Mouse (Mus musculus): Measurements from ENCODE around the gene Pgm5. TPM values are rescaled to one million over a fixed set of nuclear protein-coding genes. Genes with fewer than 3 reads are reported as not detected.
"Not testable (repeated sequence)": the region's sequence is repeated elsewhere in the genome, so short reads cannot be mapped to it uniquely, and the experiment has no call there.

The Pgm5 gene
- total RNA-seq, 2 experiments from 2014 or later = 84.6 to 88.8 TPM

DNA sequence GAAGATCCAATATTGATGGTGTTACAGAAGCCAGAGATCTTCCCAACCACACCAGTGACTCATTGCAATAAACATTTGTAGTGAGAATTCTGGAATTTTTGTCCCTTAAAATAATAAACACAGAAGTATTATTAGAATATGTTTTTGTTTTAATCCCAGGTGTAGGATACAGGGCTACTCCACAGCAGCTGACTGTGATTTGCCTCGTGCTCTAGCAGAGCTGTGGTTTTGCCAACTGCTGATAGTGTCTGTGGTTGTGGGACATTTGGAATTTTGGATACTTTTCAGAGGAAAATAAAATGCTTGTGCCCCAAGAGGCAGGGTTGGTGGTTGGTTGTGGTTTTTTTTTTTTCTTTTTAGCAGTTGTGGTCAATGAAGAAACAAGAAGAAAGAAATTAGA, 143.6 kb downstream of the Pgm5 start:
- DNase-seq = no peak
- intact Hi-C loops (cut with DNase I) = no loop called here

DNA sequence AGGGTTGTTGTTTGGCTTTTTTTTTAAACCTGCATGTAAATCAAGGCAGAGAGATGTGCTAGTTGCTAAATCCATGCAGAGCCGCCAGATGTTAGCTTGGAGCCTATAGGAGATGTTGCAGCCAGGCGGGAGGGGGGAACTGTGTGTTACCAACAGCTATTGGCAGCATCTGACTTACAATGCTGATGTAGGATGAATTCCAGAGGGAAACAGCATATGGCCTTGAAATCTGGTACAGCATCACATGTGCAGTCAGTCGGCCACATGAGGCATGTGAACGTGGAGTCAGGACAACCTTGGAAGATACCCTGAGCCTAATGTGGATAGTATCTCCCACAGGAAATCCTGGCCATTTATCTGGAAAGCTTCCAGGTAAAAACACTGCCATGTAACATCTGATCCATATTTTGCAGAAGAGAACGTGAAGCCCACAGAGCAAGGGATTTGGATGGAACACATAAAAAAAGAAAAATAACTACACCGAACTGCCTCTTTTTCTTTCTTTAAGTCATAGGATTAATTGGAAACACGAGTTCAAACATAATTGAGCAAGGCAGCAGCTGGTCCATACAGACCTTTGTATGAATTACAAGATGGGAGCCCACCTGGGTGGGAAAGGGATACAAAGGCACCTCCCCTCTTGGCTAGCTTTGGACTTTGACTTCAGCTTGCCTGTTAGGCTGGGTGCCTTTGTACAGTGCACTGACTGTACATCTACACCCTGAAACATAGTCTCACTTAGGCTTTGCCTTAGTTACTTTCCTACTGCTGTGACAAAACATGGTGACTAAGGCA, 145.2 kb downstream of the Pgm5 start:
- intact Hi-C loops (cut with DNase I) = no loop called here
- no peak for DNase-seq

DNA sequence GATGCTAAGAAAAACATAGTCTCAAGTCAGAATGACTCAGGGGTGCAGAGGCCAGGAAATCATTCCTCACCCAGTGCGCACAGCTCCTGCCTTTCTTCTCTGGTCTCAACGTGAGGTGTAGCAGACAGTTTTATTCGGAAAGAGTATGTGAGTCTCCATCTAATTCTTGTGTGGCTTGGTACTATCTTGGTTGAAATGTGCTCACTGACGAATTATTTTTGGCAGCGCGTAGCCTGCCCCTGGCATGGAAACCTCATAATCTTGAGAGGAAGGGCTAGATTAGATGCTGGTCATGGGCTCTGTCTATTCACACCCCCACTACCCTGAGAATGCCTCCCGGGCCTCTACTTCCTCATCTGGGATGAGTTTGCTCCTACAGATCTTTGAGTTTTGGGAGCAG, 153.6 kb downstream of the Pgm5 start:
- DNase-seq = peak in 1 of 2 experiments; percentile 26
- intact Hi-C loops (cut with DNase I) = loop anchor here (5.0 kb wide), 1 partner anchor 84 kb away; no protein-coding TSS in a partner anchor

- intact Hi-C loops (cut with DNase I) = loop anchor here (5.0 kb wide), 1 partner anchor 85 kb away; no protein-coding TSS in a partner anchor
These were observed 154.4 kb downstream of the Pgm5 start for GRCm38 (mm10) chr19:24707071-24707906.

GRCm38 (mm10) chr19:24705395-24705794, 156.3 kb downstream of the Pgm5 start:
- peak in 1 of 2 experiments; percentile 46 for DNase-seq

More at GRCm38 (mm10) chr19:24707071-24707906, 154.4 kb downstream of the Pgm5 start:
- DNase-seq = no peak

DNA sequence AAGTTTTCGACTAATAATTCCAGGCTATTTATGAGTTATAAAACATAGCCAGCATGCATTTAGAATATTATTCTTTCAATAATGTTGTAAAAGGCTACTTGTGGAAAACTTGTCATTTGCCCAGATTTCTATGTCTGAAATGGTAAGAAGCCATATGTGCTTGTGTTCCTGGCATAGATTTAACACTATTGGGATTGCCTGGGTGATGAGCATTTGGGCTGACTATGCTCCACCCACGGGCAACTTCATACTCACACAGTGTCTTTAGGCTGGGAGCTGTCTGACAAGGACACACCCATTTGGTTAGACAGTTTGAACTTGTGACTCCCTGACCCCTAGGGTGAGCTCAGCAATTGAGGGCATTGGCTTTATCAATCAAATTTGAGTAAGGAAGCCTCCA, 157.3 kb downstream of the Pgm5 start:
- intact Hi-C loops (cut with DNase I) = loop anchor here (5.0 kb wide), 1 partner anchor 72 kb away; no protein-coding TSS in a partner anchor

More at GRCm38 (mm10) chr19:24705395-24705794, 156.3 kb downstream of the Pgm5 start:
- intact Hi-C loops (cut with DNase I) = loop anchor here (1.0 to 5.0 kb wide), 2 partner anchors 87 to 166 kb away; no protein-coding TSS in a partner anchor

GRCm38 (mm10) chr19:24703680-24704079, 158.0 kb downstream of the Pgm5 start:
- intact Hi-C loops (cut with DNase I) = loop anchor here (5.0 kb wide), 1 partner anchor 71 kb away; no protein-coding TSS in a partner anchor
- DNase-seq = peak in 1 of 2 experiments; percentile 11

More for the DNA sequence above, 157.3 kb downstream of the Pgm5 start:
- DNase-seq = no peak

DNA sequence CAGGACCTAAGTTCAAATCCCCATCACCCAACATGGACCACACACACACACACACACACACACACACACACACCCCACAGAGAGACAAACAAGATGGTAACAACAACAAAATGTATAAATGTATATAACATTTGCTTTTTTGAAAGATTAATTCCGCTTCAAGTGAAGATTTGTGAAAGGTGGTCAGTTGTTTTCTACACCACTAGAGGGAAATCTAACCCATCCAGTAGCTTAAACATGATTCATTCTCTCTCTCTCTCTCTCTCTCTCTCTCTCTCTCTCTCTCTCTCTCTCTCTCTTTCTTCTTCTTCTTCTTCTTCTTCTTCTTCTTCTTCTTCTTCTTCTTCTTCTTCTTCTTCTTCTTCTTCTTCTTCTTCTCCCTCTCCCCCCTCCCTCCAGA, 158.5 kb downstream of the Pgm5 start:
- DNase-seq = not testable (repeated sequence)
- intact Hi-C loops (cut with DNase I) = loop anchor here (5.0 kb wide), 1 partner anchor 71 kb away; no protein-coding TSS in a partner anchor

DNA sequence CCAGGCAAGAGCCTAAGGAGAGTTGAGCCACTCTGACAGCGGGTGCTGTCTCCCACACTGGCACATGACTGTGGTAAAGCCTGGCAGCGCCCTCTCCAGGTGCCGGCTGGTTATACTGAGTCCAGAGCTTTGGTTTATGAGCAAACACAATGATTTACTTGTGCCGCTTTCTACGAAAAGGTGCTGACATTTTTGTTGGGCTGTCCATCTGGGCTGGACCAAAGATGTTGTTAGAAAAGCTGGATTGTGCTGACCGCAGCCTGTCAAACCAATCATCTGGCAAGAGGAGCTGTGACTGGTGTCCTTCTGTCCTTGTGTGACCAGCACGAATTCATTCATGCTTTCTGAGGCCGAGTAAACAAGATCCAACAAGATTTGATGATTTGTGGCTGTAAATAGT, 159.9 kb downstream of the Pgm5 start:
- intact Hi-C loops (cut with DNase I) = loop anchor here (5.0 kb wide), 1 partner anchor 69 kb away; no protein-coding TSS in a partner anchor
- no peak for DNase-seq

DNA sequence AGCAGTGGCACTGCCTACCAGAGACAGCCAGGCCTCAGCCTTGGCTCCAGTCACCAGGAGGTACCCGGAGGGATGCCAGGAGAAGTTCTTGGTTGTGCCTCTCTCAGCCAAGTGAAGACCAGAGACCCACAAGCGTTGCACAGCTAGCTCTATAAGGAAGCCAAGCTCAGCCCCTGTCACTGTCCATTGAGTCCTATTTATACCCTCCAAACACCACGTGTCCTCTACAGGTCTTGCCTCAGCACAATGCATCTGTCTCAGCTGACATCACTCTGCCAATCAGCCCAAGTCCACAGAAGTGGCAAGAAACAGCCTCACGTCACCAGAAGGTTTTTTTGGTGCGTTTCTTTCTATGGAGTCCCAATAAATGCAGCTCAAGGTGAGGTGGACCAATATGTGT, 161.0 kb downstream of the Pgm5 start:
- intact Hi-C loops (cut with DNase I) = loop anchor here (5.0 kb wide), 1 partner anchor 68 kb away; no protein-coding TSS in a partner anchor
- no peak for DNase-seq

DNA sequence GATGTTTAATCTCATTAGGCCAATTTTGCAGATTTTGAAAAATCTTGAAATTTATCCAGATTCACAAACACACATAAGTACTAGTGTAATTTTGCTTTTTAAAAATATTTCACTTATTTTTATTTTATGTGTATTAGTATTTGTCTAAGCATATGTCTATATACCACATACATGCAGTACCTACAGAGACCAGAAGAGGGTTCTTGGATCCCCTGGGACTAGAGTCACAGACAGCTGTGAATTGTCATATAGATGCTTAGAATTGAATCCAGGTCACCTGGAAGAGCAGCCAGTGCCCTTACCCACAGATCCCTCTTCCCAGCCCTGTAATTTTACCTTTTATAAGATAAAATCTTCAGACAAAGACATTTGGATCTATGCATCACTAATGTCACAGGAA, 161.7 kb downstream of the Pgm5 start:
- DNase-seq = no peak
- intact Hi-C loops (cut with DNase I) = loop anchor here (5.0 kb wide), 1 partner anchor 68 kb away; no protein-coding TSS in a partner anchor

- intact Hi-C loops (cut with DNase I) = no loop called here
- DNase-seq = no peak
These were observed 162.5 kb downstream of the Pgm5 start for GRCm38 (mm10) chr19:24699196-24699595.

GRCm38 (mm10) chr19:24698651-24699050, 163.0 kb downstream of the Pgm5 start:
- no peak for DNase-seq

GRCm38 (mm10) chr19:24697946-24698345, 163.7 kb downstream of the Pgm5 start:
- DNase-seq = no peak

More at GRCm38 (mm10) chr19:24698651-24699050, 163.0 kb downstream of the Pgm5 start:
- intact Hi-C loops (cut with DNase I) = no loop called here

GRCm38 (mm10) chr19:24692691-24693090, 169.0 kb downstream of the Pgm5 start:
- DNase-seq = no peak
- intact Hi-C loops (cut with DNase I) = no loop called here

More at GRCm38 (mm10) chr19:24697946-24698345, 163.7 kb downstream of the Pgm5 start:
- intact Hi-C loops (cut with DNase I) = no loop called here

GRCm38 (mm10) chr19:24689531-24689930, 172.1 kb downstream of the Pgm5 start:
- intact Hi-C loops (cut with DNase I) = no loop called here
- DNase-seq = no peak

DNA sequence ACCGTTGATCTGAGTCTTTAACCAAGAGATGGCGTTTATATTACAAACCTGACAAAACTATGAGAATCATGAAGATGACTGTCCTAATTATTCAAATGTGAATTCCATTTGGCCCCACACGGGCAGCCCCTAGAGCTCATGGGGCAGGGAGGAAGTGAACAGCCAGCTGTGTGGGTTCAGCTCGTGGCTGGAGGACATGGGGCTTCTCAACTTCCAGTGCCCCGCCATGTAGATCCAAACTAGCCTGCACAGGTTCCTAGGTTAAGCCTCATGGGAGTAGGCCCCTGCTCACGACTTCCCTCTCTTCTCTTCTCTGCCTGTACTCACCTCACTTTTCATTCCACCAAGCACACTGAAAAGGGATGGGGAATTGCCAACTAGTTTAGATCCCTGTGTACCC, 173.3 kb downstream of the Pgm5 start:
- intact Hi-C loops (cut with DNase I) = no loop called here
- no peak for DNase-seq

DNA sequence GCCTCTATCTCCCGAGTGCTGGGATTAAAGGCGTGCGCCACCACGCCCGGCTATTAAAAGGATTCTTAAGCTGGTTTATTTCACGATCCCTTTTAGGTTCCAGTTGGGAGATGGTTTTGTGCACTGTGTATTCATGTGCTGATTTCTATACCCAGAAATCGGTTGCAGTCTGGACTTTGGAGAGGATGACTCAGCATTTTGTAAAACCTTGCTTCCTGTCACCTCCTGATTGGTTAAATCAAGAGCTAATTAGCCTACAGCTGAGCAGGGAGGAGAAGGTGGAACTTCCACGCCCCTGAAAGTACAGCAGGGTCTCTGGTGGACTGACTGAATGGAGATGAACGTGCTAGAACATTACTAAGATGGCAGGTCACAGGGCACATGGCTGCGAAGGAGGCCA, 175.2 kb downstream of the Pgm5 start:
- intact Hi-C loops (cut with DNase I) = no loop called here
- no peak for DNase-seq

DNA sequence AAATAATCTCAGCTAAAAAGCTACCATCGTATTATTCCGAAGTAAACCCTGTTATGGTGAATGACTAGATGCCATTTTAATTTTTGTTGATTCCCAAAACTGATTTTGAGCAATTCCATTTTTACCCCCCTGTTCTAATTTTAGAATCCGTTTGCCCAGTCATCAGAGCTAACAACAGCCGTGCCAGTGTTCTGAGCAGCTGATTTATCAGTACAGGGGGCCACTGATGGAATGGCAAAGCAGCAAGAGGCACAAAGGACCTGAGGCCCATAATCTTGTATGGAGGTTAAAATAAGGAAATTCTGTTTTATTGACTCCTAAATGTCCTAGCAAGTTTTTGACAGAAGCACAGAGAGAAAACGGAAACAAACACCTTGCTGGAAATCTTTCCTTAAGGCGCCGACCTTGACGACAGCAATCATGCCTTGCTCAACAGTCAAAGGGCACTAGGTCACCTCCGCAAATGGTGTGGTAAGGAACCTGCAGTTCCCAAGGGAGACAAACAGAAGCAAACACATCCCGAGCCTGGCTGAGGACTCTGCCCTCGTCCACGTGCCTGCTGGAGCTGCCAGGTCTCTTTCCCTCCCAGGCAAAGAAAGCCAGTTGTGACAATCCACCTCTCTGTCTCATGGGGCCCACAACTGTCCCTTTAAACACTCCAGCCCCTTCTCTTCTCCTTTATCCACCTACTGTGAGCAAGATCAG, 178.5 kb downstream of the Pgm5 start:
- intact Hi-C loops (cut with DNase I) = no loop called here
- peak; percentile 41 to 49 for DNase-seq
